Mouse (Mus musculus): ENCODE data around the gene Efna4. TPM values are rescaled to one million over a fixed set of nuclear protein-coding genes. Genes with fewer than 3 reads are reported as not detected.

Gene Efna4
- polyA plus RNA-seq, 1 experiment from 2014 or later, result 0.36 TPM

DNA sequence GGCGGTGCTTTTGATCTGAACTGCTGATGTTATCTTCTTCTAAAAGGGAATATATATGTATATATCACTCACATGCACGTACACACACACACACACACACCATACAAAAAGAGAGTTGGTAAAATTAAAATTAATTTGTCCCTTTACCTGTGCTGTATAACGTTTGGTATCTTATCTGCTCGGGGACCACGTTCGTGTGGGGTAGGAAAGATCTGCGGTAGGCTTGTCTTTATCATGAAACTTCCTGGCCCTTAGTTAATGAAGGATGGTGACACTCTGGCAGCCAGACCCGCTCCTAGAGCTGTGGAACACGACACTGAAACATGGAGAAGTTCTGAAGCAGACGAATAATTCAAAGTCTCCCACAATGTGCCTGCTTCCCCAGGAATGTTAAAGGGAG, 46.0 kb downstream of the Efna4 start:
- Histone ChIP-seq H3K27me3 (ENCODE audit: insufficient read depth, low read length) (no peaks in the 10 kb centered on the region), H3K36me3 (replicated peaks; ENCODE audit: insufficient read depth, low read length) (no peaks in the 10 kb centered on the region), H3K27ac (ENCODE audit: low read depth) (peak overlapping the region; percentile 93; the same call in 1 of the 2 replicates), H3K9me3 (ENCODE audit: low read length) (no peaks in the 10 kb centered on the region), H3K4me3 (ENCODE audit: low read depth, low read length) (no peak overlapping the region), H3K4me1 (ENCODE audit: insufficient read depth) (peaks cover 10% of the 10 kb centered on the region; the same call in 1 of the 2 replicates), H3K9ac (replicated peaks) (no peak overlapping the region), H3K4me2 (ENCODE audit: low read depth, low read length) (no peak overlapping the region)
- TF ChIP-seq EP300 (IDR thresholded peaks at IDR 0.05; ENCODE audit: low read depth), result no peak
- no peak for TF ChIP-seq CTCF (IDR thresholded peaks at IDR 0.05; ENCODE audit: low read depth)
- ATAC-seq, result no peak
- 38% methylated on average over 10 of the region's 10 CpGs for WGBS (ENCODE audit: insufficient replicate concordance)
- no peak for DNase-seq

DNA sequence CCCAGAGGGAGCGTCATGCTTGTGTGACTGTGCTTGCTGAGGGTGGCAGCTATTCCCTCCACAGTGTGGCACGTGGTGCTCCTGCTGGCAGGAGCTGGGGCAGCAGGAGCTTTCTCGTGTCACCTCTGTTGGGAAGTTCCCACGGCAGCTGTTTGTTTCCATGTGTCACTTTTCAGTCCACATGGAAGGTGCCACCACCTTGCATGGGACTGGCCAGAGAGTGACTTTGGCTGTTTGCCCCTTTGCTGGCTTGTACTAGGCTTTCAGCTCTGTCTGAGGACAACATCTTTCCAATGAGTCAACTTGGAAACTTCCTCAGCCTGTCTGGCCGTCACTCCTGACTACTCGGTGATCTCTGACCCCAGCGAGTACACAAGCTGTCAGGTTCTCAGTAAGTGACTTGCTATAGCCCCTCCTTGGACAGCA, 49.3 kb downstream of the Efna4 start:
- Histone ChIP-seq H3K9ac (replicated peaks) (0 out of 2 replicates have a peak overlapping the region, but pooled peaks have one; percentile 3), H3K27me3 (ENCODE audit: insufficient read depth, low read length) (no peaks in the 10 kb centered on the region), H3K9me3 (ENCODE audit: low read length) (no peaks in the 10 kb centered on the region), H3K4me3 (ENCODE audit: low read depth, low read length) (no peak overlapping the region), H3K27ac (ENCODE audit: low read depth) (no peak overlapping the region), H3K36me3 (replicated peaks; ENCODE audit: insufficient read depth, low read length) (no peaks in the 10 kb centered on the region), H3K4me1 (ENCODE audit: insufficient read depth) (peaks cover 9% of the 10 kb centered on the region; the same call in 1 of the 2 replicates), H3K4me2 (ENCODE audit: low read depth, low read length) (no peak overlapping the region)
- 34% methylated on average over 7 of the region's 7 CpGs for WGBS (ENCODE audit: insufficient replicate concordance)
- peak; percentile 19 for DNase-seq
- TF ChIP-seq EP300 (IDR thresholded peaks at IDR 0.05; ENCODE audit: low read depth) (no peak), CTCF (IDR thresholded peaks at IDR 0.05; ENCODE audit: low read depth) (no peak)
- 0 out of 2 replicates have a peak, but pooled peaks have one; percentile 12 for ATAC-seq

DNA sequence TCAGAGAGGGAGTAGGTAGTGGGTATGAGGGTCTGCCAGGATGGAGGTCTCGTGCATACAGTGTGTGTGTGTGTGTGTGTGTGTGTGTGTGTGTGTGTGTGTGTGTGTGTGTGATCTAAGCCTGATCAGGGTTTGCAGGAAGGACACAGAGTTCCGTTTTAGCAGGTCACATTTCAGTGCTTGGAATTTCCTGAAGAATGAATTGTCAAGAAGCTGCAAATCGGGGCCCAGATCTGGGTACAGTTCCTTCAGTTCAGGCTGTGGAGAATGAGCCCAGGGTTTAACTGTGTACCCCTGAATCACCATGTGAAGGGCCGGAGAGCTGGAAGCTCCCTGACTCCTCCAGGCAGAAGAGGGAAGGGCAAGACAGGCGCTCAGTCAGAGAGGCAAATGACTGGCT, 50.5 kb downstream of the Efna4 start:
- ATAC-seq (no peak), DNase-seq (no peak)
- Histone ChIP-seq H3K4me3 (ENCODE audit: low read depth, low read length) (no peak overlapping the region), H3K9ac (replicated peaks) (no peak overlapping the region), H3K27me3 (ENCODE audit: insufficient read depth, low read length) (no peaks in the 10 kb centered on the region), H3K27ac (ENCODE audit: low read depth) (no peak overlapping the region), H3K36me3 (replicated peaks; ENCODE audit: insufficient read depth, low read length) (no peaks in the 10 kb centered on the region), H3K4me1 (ENCODE audit: insufficient read depth) (peaks cover 7% of the 10 kb centered on the region; the same call in 1 of the 2 replicates), H3K9me3 (ENCODE audit: low read length) (no peaks in the 10 kb centered on the region), H3K4me2 (ENCODE audit: low read depth, low read length) (no peak overlapping the region)
- no peak for TF ChIP-seq EP300 (IDR thresholded peaks at IDR 0.05; ENCODE audit: low read depth)
- TF ChIP-seq CTCF (IDR thresholded peaks at IDR 0.05; ENCODE audit: low read depth), result no peak
- WGBS (ENCODE audit: insufficient replicate concordance), result 55% methylated on average over 5 of the region's 5 CpGs

DNA sequence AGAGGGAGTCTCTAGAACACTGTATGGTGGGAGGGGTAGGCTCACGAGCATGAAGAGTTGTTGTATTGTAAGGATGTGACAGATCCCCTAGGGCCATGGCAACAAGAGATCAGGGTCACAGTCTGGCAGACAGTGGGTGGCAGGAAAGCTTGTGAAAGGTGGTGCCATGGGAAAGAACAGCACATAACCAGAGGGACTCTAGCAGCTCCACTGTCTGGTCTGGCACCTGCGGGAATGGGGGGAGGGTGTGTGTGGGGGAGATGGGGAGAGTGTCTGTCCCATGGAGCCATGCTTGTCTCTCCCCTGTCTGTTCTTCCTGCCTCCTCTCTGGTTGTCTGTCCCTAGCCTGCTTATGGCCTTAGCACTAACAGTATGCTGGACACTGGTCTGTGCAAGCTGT, 52.3 kb downstream of the Efna4 start:
- Histone ChIP-seq H3K9ac (replicated peaks) (no peak overlapping the region), H3K9me3 (ENCODE audit: low read length) (no peaks in the 10 kb centered on the region), H3K4me1 (ENCODE audit: insufficient read depth) (peaks cover 6% of the 10 kb centered on the region; the same call in 1 of the 2 replicates), H3K27ac (ENCODE audit: low read depth) (no peak overlapping the region), H3K27me3 (ENCODE audit: insufficient read depth, low read length) (peaks cover 12% of the 10 kb centered on the region), H3K4me3 (ENCODE audit: low read depth, low read length) (no peak overlapping the region), H3K36me3 (replicated peaks; ENCODE audit: insufficient read depth, low read length) (no peaks in the 10 kb centered on the region), H3K4me2 (ENCODE audit: low read depth, low read length) (no peak overlapping the region)
- TF ChIP-seq CTCF (IDR thresholded peaks at IDR 0.05; ENCODE audit: low read depth) (no peak), EP300 (IDR thresholded peaks at IDR 0.05; ENCODE audit: low read depth) (no peak)
- no peak for DNase-seq
- no peak for ATAC-seq
- 51% methylated on average over 2 of the region's 2 CpGs for WGBS (ENCODE audit: insufficient replicate concordance)

DNA sequence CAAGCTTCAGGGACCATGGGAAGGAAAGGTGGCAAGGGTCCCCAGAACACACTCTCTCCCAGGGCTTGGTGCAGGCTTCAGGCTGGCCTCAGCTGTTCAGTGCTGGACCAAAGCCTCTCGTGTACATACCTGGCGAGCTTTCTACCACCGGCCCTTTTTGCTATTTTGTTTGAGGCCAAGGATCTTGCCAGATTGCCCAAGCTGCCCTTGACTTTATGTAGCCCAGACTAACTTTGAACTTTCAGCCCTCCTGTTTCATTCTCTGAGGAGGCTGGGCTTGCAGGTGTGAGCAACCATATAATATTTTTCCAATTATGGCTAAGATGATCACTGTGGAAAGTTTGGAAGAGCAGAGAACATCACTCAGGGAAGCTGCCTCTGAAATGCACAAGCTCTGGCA, 53.6 kb downstream of the Efna4 start:
- ATAC-seq, result no peak
- WGBS (ENCODE audit: insufficient replicate concordance), result 54% methylated on average over 3 of the region's 3 CpGs
- no peak for DNase-seq
- Histone ChIP-seq H3K27ac (ENCODE audit: low read depth) (no peak overlapping the region), H3K27me3 (ENCODE audit: insufficient read depth, low read length) (peaks cover 24% of the 10 kb centered on the region), H3K9ac (replicated peaks) (no peak overlapping the region), H3K4me2 (ENCODE audit: low read depth, low read length) (no peak overlapping the region), H3K4me1 (ENCODE audit: insufficient read depth) (peaks cover 6% of the 10 kb centered on the region; the same call in 1 of the 2 replicates), H3K4me3 (ENCODE audit: low read depth, low read length) (no peak overlapping the region), H3K36me3 (replicated peaks; ENCODE audit: insufficient read depth, low read length) (no peaks in the 10 kb centered on the region), H3K9me3 (ENCODE audit: low read length) (no peaks in the 10 kb centered on the region)
- no peak for TF ChIP-seq CTCF (IDR thresholded peaks at IDR 0.05; ENCODE audit: low read depth)
- TF ChIP-seq EP300 (IDR thresholded peaks at IDR 0.05; ENCODE audit: low read depth), result no peak

Other genes starting within 250 kb of the Efna4 start
- 2.4 and 2.5 TPM in 2 replicates for gene Rusc1, start 244.7 kb downstream of the Efna4 start, polyA plus RNA-seq (2015; fragmentation: Nextera tagmentation; extraction: Ambion mirVana)
- not detected in 2 replicates for gene Gm43738, start 236.9 kb downstream of the Efna4 start, polyA plus RNA-seq (2015; fragmentation: Nextera tagmentation; extraction: Ambion mirVana)
- 75.8 and 82.2 TPM in 2 replicates for gene Fdps, start 236.1 kb downstream of the Efna4 start, polyA plus RNA-seq (2015; fragmentation: Nextera tagmentation; extraction: Ambion mirVana)
- gene Pklr, start 201.9 kb downstream of the Efna4 start, polyA plus RNA-seq (2015; fragmentation: Nextera tagmentation; extraction: Ambion mirVana), result 18.6 and 27.8 TPM in 2 replicates
- 0.19 and 0.49 TPM in 2 replicates for gene Hcn3, start 177.8 kb downstream of the Efna4 start, polyA plus RNA-seq (2015; fragmentation: Nextera tagmentation; extraction: Ambion mirVana)
- 5.0 and 5.7 TPM in 2 replicates for gene Clk2, start 173.2 kb downstream of the Efna4 start, polyA plus RNA-seq (2015; fragmentation: Nextera tagmentation; extraction: Ambion mirVana)
- gene Scamp3, start 160.6 kb downstream of the Efna4 start, polyA plus RNA-seq (2015; fragmentation: Nextera tagmentation; extraction: Ambion mirVana), result 50.1 and 52.2 TPM in 2 replicates
- 1.4 and 2.1 TPM in 2 replicates for gene Fam189b, start 154.9 kb downstream of the Efna4 start, polyA plus RNA-seq (2015; fragmentation: Nextera tagmentation; extraction: Ambion mirVana)
- 25.8 and 26.3 TPM in 2 replicates for gene Gba, start 135.1 kb downstream of the Efna4 start, polyA plus RNA-seq (2015; fragmentation: Nextera tagmentation; extraction: Ambion mirVana)
- 1.3 and 1.8 TPM in 2 replicates for gene Thbs3, start 122.8 kb downstream of the Efna4 start, polyA plus RNA-seq (2015; fragmentation: Nextera tagmentation; extraction: Ambion mirVana)
- gene Mtx1, start 110.9 kb downstream of the Efna4 start, polyA plus RNA-seq (2015; fragmentation: Nextera tagmentation; extraction: Ambion mirVana), result 105 and 111 TPM in 2 replicates
- 0.40 and 0.56 TPM in 2 replicates for gene Muc1, start 109.0 kb downstream of the Efna4 start, polyA plus RNA-seq (2015; fragmentation: Nextera tagmentation; extraction: Ambion mirVana)
- gene Krtcap2, start 92.1 kb downstream of the Efna4 start, polyA plus RNA-seq (2015; fragmentation: Nextera tagmentation; extraction: Ambion mirVana), result 141 TPM in 2 replicates
- 0.06 and 0.21 TPM in 2 replicates for gene Trim46, start 91.7 kb downstream of the Efna4 start, polyA plus RNA-seq (2015; fragmentation: Nextera tagmentation; extraction: Ambion mirVana)
- 63.2 and 73.2 TPM in 2 replicates for gene Dpm3, start 78.7 kb downstream of the Efna4 start, polyA plus RNA-seq (2015; fragmentation: Nextera tagmentation; extraction: Ambion mirVana)
- 18.3 and 19.6 TPM in 2 replicates for gene Slc50a1, start 67.5 kb downstream of the Efna4 start, polyA plus RNA-seq (2015; fragmentation: Nextera tagmentation; extraction: Ambion mirVana)
- gene Efna1, start 56.9 kb downstream of the Efna4 start, polyA plus RNA-seq (2015; fragmentation: Nextera tagmentation; extraction: Ambion mirVana), result 22.1 and 27.8 TPM in 2 replicates
- not detected in 2 replicates for gene Efna3, start 15.1 kb downstream of the Efna4 start, polyA plus RNA-seq (2015; fragmentation: Nextera tagmentation; extraction: Ambion mirVana)
- 9.1 and 9.2 TPM in 2 replicates for gene Adam15, start 12.0 kb upstream of the Efna4 start, polyA plus RNA-seq (2015; fragmentation: Nextera tagmentation; extraction: Ambion mirVana)
- 0.05 TPM in 1 of 2 replicates, not detected in the other for gene Dcst2, start 23.9 kb upstream of the Efna4 start, polyA plus RNA-seq (2015; fragmentation: Nextera tagmentation; extraction: Ambion mirVana)
- 0.13 and 0.15 TPM in 2 replicates for gene Dcst1, start 27.2 kb upstream of the Efna4 start, polyA plus RNA-seq (2015; fragmentation: Nextera tagmentation; extraction: Ambion mirVana)
- gene Zbtb7b, start 56.7 kb upstream of the Efna4 start, polyA plus RNA-seq (2015; fragmentation: Nextera tagmentation; extraction: Ambion mirVana), result 4.1 and 4.7 TPM in 2 replicates
- gene Lenep, start 64.8 kb upstream of the Efna4 start, polyA plus RNA-seq (2015; fragmentation: Nextera tagmentation; extraction: Ambion mirVana), result not detected in 2 replicates
- gene Flad1, start 73.8 kb upstream of the Efna4 start, polyA plus RNA-seq (2015; fragmentation: Nextera tagmentation; extraction: Ambion mirVana), result 18.8 and 20.0 TPM in 2 replicates
- gene Cks1b, start 80.4 kb upstream of the Efna4 start, polyA plus RNA-seq (2015; fragmentation: Nextera tagmentation; extraction: Ambion mirVana), result 130 and 141 TPM in 2 replicates
- 23.8 and 24.7 TPM in 2 replicates for gene Shc1, start 80.4 kb upstream of the Efna4 start, polyA plus RNA-seq (2015; fragmentation: Nextera tagmentation; extraction: Ambion mirVana)
- gene Pygo2, start 92.2 kb upstream of the Efna4 start, polyA plus RNA-seq (2015; fragmentation: Nextera tagmentation; extraction: Ambion mirVana), result 5.9 and 6.9 TPM in 2 replicates
- 9.4 and 9.8 TPM in 2 replicates for gene Pbxip1, start 98.7 kb upstream of the Efna4 start, polyA plus RNA-seq (2015; fragmentation: Nextera tagmentation; extraction: Ambion mirVana)
- gene Pmvk, start 116.5 kb upstream of the Efna4 start, polyA plus RNA-seq (2015; fragmentation: Nextera tagmentation; extraction: Ambion mirVana), result 13.4 and 13.8 TPM in 2 replicates
- 0.04 TPM in 2 replicates for gene Kcnn3, start 182.1 kb upstream of the Efna4 start, polyA plus RNA-seq (2015; fragmentation: Nextera tagmentation; extraction: Ambion mirVana)

Measured in liver, postnatal 0 days (tissue).